Mouse (Mus musculus): Measurements from ENCODE around the gene Kncn.

Kncn gene

DNA sequence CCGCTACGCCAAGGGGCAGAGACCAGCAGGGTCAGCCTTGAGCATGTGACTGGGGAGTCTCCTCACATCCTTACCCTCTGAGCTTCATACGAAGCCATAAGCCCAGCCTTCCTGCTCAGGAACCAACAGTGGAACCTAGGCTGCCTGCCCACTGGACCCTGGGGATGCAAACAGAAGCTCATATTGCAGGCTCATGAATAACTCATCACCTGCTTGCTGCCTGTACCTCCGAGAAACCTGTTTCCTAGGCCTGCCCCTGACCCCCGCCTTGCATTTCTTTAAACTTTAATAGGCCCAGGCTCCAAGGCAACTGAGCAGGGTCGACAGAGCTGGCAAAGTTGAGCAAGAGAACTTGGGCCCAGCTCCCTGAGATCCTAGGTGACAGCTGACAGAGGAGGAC lies at the start of gene Kncn:
TSS of gene Kncn (plus strand) at position 379 of the 400 bp plus-strand sequence.
- no peak for DNase-seq

DNA sequence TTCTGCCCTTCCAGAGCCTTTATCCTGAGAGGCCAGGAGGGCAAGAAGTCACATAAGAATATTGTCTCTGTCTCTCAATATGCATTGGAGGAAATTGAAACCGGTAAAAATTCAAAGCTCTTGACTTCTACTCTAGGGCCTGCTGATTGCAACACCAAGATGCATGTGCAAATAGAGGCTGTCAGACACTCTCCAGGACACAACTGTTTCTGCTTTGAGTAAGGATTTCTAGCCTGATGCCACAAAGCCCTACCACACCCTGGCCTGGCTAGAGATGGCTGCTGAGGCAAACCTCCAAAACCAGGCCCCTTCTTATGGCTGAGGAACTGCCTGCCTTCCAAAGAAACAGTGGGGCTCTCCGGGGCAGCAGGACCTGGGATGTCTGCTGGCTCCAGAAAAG lies 48.6 kb upstream of the Kncn start:
- DNase-seq, result no peak

DNA sequence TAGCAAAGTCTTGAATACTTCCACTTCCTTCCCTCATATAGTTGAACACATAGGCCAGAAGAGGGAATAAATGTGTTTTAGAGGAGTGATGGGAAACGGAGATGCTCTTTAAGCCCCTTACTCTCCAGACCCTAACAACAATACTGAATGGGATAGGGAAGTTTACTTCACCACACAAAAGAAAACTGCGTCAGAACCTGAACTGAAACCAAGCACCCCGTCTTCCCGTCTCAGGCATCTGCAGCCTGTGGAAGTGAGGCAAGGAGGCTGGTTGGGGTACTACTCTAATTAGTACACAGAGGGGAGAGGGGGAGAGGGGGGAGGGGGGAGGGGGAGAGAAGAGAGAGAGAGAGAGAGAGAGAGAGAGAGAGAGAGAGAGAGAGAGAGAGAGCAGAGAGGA lies 46.0 kb upstream of the Kncn start:
- no peak for DNase-seq

DNA sequence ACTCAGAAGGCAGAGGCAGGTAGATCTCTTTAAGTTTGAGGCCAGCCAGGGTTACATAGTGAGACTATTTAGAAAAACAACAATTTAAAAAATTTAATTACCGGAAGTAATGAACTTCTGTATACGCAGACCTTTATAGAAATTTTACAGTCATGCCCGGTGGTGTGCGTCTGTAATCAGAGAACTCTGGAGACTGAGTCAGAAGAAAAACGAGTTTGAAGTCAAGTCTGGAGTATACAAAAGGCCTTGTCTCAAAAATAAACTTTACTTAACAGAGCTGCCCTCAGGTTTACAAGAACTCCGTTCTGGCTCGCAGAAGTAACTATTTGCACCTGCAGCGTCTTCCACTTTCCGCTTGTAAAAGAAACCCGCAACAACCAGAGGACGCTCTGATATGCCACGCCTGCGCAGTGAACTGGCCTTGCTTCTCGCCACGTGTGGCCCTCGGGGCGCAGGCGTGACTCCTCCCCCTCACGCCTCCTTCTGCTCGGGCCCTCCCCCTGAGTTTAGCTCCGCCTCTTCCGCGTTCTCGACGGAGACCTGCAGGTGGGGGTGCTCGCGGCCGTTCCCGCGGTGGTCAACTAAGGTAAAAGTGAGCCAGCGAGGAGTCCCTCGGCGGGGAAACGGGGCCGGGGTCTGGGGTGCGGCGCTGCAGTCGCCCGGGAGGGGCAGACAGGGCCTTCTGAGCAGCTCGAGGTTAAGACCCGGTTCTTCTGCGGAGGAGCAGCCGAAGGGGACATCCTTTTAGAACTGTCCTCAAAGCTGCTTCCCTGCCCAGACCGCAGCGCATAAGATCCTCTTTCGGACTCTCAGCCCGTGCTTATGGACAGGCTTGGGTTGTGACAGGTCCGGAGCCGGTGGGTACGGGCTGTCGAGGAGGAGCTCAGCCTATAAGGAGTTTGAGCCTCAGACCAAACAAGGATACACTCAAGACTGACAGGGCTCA lies 45.2 kb upstream of the Kncn start, which contains the start of gene Mknk1:
TSS of gene Mknk1 (plus strand) at position 503 of the 946 bp plus-strand sequence.
- peak; percentile 90 to 95 for DNase-seq

DNA sequence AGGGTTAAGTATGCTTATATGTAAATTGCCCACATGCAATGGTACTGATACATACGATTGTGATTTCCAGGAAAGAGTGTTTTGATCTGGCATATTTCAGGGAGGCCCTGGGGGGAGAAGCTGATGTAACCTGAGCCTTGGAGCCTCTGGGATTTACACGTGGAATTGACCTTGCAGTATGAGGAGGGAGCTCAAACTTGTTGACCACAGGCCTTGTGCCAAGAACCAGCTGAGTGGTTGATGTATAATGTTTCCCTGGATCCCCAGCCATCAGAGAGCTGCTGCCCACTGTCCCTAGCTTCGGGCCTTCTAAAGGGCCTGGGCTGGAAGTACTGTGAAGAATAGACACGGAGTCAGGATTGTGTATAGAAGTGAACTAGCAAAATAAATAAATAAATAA lies 44.2 kb upstream of the Kncn start:
- DNase-seq, result peak in 1 of 2 experiments; percentile 14

DNA sequence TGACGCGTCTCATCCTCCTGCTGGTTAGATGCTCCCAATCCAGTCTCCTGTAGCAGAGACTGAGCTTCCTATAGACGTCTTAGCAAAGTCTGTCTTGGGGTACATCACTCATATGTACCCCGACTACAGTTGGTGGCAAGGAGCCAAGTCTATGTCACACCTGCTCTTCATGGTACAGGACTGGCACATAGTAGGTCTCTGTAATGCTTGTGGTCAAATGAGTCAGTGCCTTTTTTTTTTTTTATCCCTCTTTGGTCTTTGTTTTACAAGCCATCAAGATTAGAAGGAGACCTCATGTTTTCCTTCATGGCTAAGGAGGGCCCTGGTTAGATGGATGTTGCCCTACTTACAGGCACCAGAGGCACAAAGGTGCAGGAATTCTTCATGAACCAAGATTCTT lies 43.4 kb upstream of the Kncn start:
- no peak for DNase-seq

DNA sequence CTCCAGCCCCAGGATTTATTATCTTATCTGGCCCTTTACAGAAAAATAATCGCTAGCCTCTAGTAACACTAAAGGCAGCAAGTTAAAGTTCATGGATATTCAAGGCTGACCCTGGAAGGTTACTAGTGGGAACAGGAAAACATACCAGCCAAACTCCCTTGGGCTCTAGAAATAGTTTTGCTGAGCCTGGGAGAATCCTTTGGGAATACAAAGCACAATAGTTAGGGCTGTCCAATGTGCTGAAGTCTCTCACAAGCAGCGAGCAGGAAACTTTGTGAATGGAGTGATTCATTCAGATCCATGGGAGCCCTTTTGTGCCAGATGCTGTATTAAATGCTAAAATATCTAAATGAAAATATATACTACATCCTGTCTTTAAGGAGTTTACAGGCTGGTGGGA lies 37.5 kb upstream of the Kncn start:
- DNase-seq, result no peak

DNA sequence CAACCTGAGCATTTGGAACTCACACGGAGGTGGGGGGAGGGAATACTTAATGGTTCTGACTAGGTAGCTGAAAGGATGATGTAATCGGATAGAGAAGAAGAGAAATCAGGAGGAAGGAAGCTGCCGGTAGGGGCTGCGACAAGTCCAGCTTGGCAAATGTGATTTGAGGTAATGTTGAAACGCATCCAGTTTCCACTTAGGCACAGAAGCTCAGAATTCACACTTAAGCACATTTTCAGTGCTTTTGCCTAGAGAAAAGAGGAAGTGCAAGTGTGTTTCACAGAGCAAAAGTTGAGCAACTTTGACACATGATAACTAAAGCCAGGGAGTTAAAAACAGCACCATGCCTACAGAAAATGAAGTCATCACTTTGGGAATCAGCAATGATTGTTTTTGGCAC lies 36.8 kb upstream of the Kncn start:
- no peak for DNase-seq

DNA sequence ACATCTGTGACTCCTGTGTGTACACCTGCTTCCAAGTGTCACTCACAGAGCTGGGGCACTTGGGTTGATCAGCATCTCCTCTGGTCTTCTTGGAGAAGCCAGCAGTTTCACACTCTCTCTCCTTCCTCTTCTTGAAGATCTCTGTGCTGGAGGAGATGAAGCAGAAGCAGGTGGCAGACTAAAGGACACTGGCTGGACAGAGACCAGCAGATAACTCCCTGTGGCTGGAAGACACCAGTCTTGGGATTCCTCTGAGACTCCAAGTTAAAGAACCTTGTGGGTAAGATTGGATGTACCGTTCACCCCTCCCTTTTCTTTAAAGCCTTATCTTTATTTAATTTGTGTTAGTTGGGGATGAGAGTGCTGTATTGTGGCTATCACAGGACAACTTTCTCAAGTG lies 36.1 kb upstream of the Kncn start:
- no peak for DNase-seq

DNA sequence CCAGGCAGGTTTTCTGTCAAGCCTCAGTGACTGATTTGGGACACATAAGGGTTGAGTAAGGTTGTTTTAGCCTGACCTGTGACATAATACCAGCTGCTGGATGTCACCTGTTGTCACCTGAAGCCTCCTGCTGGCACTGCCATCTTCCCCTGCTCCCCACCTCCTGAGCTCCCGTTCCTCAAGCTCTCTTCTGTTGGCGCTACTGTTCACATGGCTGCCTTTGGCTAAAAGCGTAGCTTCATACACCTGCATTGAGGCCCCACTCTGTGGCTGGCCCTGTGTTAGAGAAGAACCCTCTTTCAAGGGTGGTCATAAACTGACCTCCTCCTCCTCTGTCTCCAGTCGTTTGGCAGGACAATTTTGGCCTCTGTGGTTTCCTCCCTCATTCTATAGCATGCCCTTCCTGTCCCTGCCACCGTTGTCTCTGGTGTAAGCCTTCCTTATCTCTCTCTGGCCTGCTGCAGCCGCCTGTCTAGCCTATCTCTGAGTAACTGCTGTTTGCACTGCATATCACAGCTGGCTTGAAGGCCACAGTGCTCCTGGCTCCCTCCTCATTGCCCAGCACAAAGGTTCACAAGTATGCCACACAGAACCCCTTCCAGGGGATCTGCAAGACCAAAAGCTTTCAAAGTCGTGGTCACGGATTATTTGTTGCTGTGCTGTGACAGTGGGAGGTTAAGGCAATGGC lies 35.1 kb upstream of the Kncn start:
- DNase-seq, result no peak

DNA sequence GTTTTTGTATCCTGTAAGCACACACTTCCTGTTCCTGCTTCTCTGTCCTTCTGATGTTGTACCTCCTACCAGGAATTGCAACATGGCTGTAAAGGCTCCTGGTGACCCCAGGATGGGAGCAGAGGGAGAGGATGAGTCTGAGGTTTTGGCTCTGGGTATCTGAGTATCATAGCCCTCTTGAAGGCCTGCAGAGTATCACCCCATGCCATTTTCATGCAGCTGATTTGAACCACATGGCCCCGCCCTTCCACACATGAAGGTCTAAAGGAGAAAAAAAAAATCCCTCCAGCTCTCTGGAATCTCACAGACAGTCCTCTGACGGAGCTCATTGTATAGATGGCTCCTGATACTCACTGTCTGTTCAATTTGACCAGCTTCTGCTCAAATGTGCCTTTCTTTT lies 34.1 kb upstream of the Kncn start:
- DNase-seq, result no peak

DNA sequence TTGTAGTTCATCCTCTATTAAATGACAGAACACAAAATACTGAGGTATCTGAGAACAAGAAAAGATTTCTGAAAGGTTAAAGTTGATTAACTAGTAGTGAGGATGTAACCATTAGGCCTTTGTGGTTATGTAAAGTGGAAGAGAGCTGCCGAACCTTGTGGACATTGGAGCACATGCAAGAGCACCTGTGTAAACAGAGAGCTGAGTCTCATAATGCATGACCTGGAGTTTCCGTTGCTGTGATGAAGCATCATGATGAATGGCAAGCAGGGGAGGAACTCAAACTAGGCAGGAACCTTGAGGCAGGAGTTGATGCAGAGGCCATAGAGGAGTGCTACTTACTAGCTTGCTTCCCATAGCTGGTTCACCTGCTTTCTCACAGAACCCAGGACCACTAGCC lies 33.6 kb upstream of the Kncn start:
- no peak for DNase-seq

DNA sequence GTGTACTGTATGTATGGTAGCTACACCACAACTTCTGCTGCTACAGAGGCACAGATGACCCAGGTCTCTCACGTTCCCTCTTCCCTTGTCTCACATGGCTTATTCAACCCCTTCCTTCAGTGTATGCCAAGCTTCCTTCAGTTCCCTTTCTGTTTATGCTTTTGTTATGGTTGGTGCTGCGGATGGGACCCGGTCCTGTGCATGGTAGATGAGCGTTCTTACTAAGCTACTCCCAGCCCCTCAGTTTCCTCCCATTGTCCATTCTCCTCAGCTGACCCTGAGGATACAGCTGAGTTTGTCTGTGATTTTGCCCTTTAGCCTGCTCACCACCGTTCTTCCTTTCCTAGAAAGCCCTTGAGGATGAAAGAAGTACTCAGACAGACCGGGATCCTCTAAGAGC lies 32.6 kb upstream of the Kncn start:
- no peak for DNase-seq

DNA sequence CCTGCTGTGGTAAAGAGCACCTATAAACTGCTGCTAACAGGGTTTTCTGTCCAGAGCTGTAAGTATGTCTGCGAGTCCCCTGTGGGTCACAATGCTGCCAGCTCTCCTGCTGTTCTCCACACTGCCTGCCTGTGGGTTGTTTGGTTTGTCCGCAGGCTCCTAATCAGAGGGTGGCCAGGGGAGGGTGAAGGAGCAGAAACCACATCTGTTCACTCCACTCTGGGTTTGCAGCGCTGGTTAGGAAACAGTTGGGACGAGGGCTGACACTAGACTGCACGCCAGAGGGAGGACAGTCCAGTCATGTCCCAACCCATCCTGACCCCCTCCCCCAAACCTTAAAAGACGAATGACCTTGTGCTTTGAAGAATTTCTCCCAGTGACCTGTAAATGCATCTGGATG lies 29.1 kb upstream of the Kncn start:
- no peak for DNase-seq

DNA sequence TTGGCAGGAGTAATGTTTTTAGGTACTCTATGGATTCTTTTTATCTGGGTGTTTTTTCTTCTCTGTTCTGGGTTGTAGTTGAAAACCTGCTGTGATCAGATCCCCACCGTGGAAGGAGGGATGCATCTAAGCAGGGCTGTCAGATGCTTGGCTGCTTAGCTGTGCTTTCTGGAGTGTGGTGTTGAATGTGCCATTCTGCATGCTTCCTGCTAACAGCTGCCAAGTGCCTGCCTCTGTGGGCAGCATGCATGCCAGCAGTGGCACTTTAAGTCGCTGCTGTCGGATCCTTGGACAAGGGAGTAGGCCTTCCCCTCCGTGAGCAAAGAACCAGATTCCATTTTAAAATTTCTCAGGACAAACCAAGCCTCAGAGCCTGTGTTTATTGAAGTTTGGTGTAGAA lies 28.6 kb upstream of the Kncn start:
- DNase-seq, result no peak

DNA sequence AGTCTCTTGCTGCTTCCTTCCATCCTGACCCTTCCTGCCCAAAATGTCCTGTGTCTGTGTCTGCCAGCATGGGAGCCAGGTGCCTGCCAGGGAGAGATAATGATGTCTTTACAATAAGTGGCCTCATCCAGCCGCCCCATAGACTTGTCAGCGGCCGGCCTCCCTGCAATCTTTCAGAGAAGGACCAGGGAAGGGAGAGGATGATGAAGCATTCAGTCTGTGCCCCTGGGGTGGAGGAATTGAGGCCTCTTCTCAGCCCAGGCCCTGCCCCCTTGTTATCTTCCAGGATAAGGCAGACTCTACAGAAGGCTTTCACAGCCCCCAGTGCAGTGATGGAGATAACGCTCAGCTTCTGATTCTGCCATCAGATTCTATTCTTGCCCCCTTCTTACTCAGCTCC lies 27.9 kb upstream of the Kncn start:
- no peak for DNase-seq

DNA sequence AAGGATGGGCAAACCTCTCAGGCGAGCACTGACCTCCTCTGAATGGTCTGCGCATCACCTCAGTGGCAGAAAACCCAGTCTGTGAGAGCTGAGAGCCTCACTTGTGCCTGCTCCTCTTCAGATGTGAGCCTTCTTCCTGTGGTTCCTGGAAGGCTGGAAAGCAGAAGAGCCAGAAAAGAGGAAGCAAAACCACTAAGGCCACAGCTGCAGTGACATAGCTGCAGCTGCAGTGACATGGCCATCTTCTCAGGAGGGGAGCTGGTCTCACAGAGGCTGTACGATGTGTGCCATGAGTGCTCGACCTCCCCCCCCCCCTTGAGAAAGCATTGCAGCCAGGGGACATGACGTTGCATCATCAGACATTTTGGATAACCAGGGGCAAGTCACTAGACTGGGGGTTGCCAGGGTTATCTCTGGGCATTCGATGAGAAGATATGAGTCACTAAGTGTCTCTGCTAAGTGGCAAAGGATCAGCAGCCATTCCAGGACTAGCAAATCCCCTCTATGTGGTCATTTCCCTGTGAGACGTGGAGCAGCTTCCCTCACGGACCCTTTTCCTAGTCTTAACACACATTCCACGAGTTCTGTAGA lies 26.8 kb upstream of the Kncn start:
- no peak for DNase-seq

DNA sequence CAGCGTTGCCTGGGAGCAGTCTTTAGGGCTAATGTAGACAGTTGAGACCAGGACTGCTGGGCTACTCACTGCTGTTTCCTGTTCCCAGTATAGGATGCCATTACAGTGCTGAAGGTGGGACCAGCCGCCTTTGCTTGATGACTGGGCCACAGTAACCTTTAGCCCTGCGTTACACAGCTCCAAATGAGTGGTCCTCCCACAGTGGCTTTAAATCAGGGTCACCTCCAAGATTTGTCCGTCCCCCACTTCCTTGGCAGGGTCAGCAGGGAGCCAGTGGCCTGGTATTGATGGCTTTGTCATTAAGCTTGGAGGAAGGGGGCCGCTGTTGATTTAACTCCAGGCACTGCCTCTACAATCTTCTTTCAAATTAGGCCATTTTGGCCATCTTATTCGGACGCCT lies 20.8 kb upstream of the Kncn start:
- no peak for DNase-seq

DNA sequence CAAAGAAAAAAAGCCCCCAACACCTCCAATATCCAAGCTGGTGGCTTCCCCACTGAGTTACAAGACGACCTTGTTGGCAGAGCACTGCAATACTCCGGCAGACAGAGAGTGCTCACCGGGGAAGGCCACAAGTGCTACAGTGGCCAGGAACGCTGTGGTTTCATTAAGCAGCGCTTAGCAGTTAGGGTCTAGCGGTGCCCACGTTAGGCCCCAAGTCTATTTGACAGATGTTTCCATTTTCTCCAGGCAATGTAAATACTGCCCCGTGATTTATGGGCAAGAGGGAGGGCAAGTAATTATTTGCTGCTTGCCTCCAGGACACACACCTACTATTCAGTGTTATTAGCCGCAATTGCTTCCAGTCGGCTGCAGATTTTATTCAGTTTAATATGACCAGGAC lies 20.3 kb upstream of the Kncn start:
- DNase-seq, result no peak

DNA sequence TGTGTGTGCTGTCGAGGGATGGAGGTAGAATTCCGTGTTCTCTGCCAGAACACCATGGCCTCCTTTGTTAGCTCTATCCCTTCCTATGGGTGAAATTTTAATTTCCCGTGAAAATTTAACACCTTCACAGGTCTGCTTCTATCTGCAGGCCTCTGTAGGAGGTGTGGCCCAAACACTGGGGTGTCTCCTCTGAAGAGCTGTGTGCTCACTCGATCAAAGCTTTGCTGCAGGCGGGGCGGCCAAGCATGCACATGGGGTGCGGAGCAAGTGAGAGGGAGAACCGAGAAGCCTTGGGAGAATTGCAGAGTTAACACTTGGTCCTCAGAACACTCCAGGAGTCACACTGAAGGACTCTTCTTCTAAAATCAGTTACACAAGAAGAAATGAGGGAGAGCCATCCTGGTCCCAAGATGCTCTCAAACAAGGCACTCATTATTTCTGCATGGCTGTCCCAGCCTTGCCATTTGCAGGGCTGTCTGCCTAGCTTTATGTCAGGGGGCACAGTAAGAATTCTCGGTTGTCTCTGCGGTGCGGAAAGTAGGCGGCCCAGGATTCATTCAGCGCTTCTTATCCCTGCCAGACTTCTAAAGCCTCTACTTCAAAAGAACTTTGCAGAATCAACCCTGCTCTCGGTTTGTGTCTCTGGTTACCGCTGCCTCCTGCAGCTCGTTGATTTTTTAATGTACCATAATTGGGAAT lies 14.5 kb upstream of the Kncn start:
- no peak for DNase-seq

DNA sequence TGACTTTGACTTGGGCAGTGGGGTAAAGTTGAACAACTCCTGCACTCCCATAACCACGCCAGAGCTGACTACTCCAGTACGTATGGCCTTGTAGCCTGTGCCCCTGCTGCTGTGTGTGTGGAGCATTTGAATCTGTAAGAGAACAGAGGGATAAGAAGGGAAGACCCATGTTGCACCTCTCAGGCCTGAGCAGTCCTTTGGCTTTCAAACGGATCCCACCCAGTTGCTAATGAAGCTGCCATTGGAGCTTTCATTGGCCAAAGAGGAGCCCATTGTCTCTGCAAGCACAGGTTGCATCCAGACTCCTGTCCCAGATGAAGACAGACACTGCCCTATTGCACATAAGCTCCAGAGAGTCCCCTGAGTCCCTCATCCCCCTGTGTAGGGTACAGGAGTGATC lies 11.0 kb upstream of the Kncn start:
- no peak for DNase-seq

DNA sequence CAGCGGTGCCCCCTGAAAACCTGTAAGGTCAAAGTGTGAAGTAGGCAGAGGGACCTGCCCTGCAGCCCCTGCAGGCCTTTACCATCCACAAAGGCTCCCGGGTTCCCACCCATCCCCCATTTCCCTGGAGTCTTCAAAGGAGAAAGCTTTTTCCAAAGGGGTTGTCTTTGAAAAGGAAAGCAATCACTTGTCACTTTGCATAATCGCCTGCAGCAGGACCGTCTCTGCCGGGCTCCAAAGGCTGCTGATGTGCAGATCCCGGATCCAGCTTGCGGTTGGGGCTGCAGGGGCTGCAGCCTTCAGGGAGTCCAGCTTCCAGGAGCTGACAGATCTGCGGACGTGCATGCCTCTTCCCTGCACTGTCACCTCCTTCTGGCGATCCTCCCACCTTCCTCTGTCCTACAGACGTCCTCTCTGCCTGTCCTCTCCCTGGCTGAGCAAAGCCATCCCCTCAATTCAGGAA lies 6.0 kb upstream of the Kncn start:
- DNase-seq, result no peak

DNA sequence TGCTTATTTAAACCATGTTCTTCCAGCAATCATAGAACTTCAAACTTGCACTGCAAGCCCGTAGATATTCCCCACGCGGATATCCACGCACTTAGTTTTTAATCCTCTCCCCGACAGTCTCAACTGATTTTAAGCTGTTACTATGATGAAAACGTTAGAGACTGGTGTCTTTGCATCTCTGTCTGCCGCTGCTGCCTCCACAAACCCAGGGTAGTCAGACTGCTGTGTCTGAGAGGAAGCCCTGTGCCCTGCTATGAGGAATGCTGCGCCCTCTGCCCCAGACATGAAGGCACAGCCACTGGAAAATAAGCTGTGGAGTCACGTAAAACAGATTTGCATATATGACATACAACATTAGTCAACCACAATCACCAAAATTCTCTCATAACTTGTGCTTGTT lies 5.4 kb upstream of the Kncn start:
- DNase-seq, result no peak

All from cerebellum, postnatal 25 days (tissue).